Mouse (Mus musculus) left cerebral cortex, adult 11 months (tissue): ENCODE measurements at regions not wholly inside any gene's neighbourhood (a gene's known extent, or its start where the extent isn't known, plus 50 kb on each side); places are given as distances from the start of the nearest gene placed in this dataset.

Source experiments
- DNase-seq: peaks from one replicate; pipeline ENCODE4 v3.0.0; 2022; ENCODE audit warnings: low spot score

GRCm38 (mm10) chr10:120556116-120556515 lies 79.8 kb upstream of the Hmga2 start:
- no peak for DNase-seq

GRCm38 (mm10) chr10:120553097-120553453 lies 76.8 kb upstream of the Hmga2 start:
- DNase-seq, result no peak

GRCm38 (mm10) chr10:120552341-120553096 lies 76.2 kb upstream of the Hmga2 start:
- DNase-seq, result no peak

- DNase-seq, result no peak
These were observed 75.6 kb upstream of the Hmga2 start for GRCm38 (mm10) chr10:120551851-120552281.

- DNase-seq, result no peak
These were observed 70.9 kb upstream of the Hmga2 start for GRCm38 (mm10) chr10:120547164-120547563.

GRCm38 (mm10) chr10:120541618-120542017 lies 65.3 kb upstream of the Hmga2 start:
- DNase-seq, result no peak

- no peak for DNase-seq
These were observed 62.3 kb upstream of the Hmga2 start for GRCm38 (mm10) chr10:120538561-120538960.

GRCm38 (mm10) chr10:120528406-120528805 lies 52.1 kb upstream of the Hmga2 start:
- no peak for DNase-seq

- DNase-seq, result no peak
These were observed 51.7 kb upstream of the Hmga2 start for GRCm38 (mm10) chr10:120527951-120528350.

GRCm38 (mm10) chr10:120526991-120527390 lies 50.7 kb upstream of the Hmga2 start:
- no peak for DNase-seq
